Mouse (Mus musculus): ENCODE measurements around the gene Zfp638.
"Not testable (repeated sequence)": the region's sequence is repeated elsewhere in the genome, so short reads cannot be mapped to it uniquely, and the experiment has no call there.

Zfp638 gene

GRCm38 (mm10) chr6:83866954-83867597 is at the start of gene Zfp638:
Gene Zfp638, plus strand, starts transcription at chr6:83867109.
- peak; percentile 92 for DNase-seq (ENCODE audit: low spot score)

- DNase-seq (ENCODE audit: low spot score) = no peak
These were observed 47.9 kb upstream of the Zfp638 start for GRCm38 (mm10) chr6:83818996-83819395.

GRCm38 (mm10) chr6:83820727-83821515 is 46.0 kb upstream of the Zfp638 start:
- no peak for DNase-seq (ENCODE audit: low spot score)

- no peak for DNase-seq (ENCODE audit: low spot score)
These were observed 45.1 kb upstream of the Zfp638 start for GRCm38 (mm10) chr6:83821856-83822255.

GRCm38 (mm10) chr6:83830941-83831605 is 35.8 kb upstream of the Zfp638 start:
- DNase-seq (ENCODE audit: low spot score) = no peak

- peak; percentile 96 for DNase-seq (ENCODE audit: low spot score)
These were observed 35.2 kb upstream of the Zfp638 start, which contains the start of gene Paip2b for GRCm38 (mm10) chr6:83831606-83832123. Gene Paip2b, minus strand, starts transcription at chr6:83831741.

- DNase-seq (ENCODE audit: low spot score) = not testable (repeated sequence)
These were observed 34.5 kb upstream of the Zfp638 start for GRCm38 (mm10) chr6:83832393-83832792.

GRCm38 (mm10) chr6:83836826-83837225 is 30.1 kb upstream of the Zfp638 start:
- DNase-seq (ENCODE audit: low spot score) = no peak

- no peak for DNase-seq (ENCODE audit: low spot score)
These were observed 28.9 kb upstream of the Zfp638 start for GRCm38 (mm10) chr6:83838046-83838445.

- no peak for DNase-seq (ENCODE audit: low spot score)
These were observed 26.8 kb upstream of the Zfp638 start for GRCm38 (mm10) chr6:83840086-83840485.

- DNase-seq (ENCODE audit: low spot score) = no peak
These were observed 22.0 kb upstream of the Zfp638 start for GRCm38 (mm10) chr6:83844913-83845312.

- DNase-seq (ENCODE audit: low spot score) = no peak
These were observed 20.8 kb upstream of the Zfp638 start for GRCm38 (mm10) chr6:83846141-83846540.

GRCm38 (mm10) chr6:83849446-83849845 is 17.5 kb upstream of the Zfp638 start:
- no peak for DNase-seq (ENCODE audit: low spot score)

- DNase-seq (ENCODE audit: low spot score) = no peak
These were observed 9.4 kb upstream of the Zfp638 start for GRCm38 (mm10) chr6:83857476-83857875.

GRCm38 (mm10) chr6:83860033-83860432 is 6.9 kb upstream of the Zfp638 start:
- no peak for DNase-seq (ENCODE audit: low spot score)

GRCm38 (mm10) chr6:83863538-83863937 is 3.4 kb upstream of the Zfp638 start:
- DNase-seq (ENCODE audit: low spot score) = no peak

GRCm38 (mm10) chr6:83866423-83866822 is 486 bp upstream of the Zfp638 start:
- no peak for DNase-seq (ENCODE audit: low spot score)

GRCm38 (mm10) chr6:83867598-83868585 is 983 bp downstream of the Zfp638 start:
- DNase-seq (ENCODE audit: low spot score) = peak; percentile 6

- DNase-seq (ENCODE audit: low spot score) = peak; percentile 34
These were observed 12.9 kb downstream of the Zfp638 start for GRCm38 (mm10) chr6:83879815-83880214.

GRCm38 (mm10) chr6:83886789-83887188 is 19.9 kb downstream of the Zfp638 start:
- no peak for DNase-seq (ENCODE audit: low spot score)

GRCm38 (mm10) chr6:83888802-83889201 is 21.9 kb downstream of the Zfp638 start:
- DNase-seq (ENCODE audit: low spot score) = no peak
